Mouse (Mus musculus) cerebellum, adult 2 months (tissue): ENCODE measurements at regions not wholly inside any gene's neighbourhood (a gene's known extent, or its start where the extent isn't known, plus 50 kb on each side); places are given as distances from the start of the nearest gene placed in this dataset.
A peak's percentile ranks its signal among the peaks of the same experiment; 100 is the strongest.

Experiments used
- DNase-seq, 2 experiments: peaks; one replicate each; pipeline ENCODE4 v3.0.0; 2021
- H3K27ac ChIP-seq: fragments of 200-500 bp; 2 replicates; pipeline ENCODE4 v1.5.1; 2012; ENCODE audit warnings: low read length, control low read depth, inconsistent platforms; ENCODE audit not compliant: insufficient read depth
- H3K27me3 ChIP-seq: fragments of 200-500 bp; 2 replicates; pipeline ENCODE4 v1.6.1; 2012; ENCODE audit warnings: inconsistent platforms, mild to moderate bottlenecking, low read length, moderate library complexity; ENCODE audit not compliant: control insufficient read depth, insufficient read depth
- H3K4me1 ChIP-seq: fragments of 200-500 bp; 2 replicates; pipeline ENCODE4 v1.6.1; 2011; ENCODE audit warnings: low read length; ENCODE audit not compliant: control insufficient read depth, insufficient read depth
- H3K4me3 ChIP-seq: fragments of 200-500 bp; replicated peaks from 2 replicates; pipeline ENCODE3; 2011; ENCODE audit warnings: mild to moderate bottlenecking, low read depth, low read length, control low read depth; ENCODE audit not compliant: insufficient read depth
- CTCF ChIP-seq: fragments of 200-500 bp; IDR thresholded peaks from 2 replicates; pipeline ENCODE4 v1.5.1; 2011; ENCODE audit warnings: low read depth, mild to moderate bottlenecking, control low read depth, low read length, moderate library complexity, borderline replicate concordance; ENCODE audit not compliant: insufficient read depth
- POLR2A ChIP-seq: fragments of 200-500 bp; IDR thresholded peaks from 2 replicates; pipeline ENCODE4 v1.6.1; 2011; ENCODE audit warnings: low read length, control low read depth, borderline replicate concordance; ENCODE audit not compliant: insufficient read depth
- WGBS: fragments of 180-500 bp; shearing (Covaris S2); methylation state at CpG from one replicate; pipeline ENCODE4 v1.1.7; 2018; 5-methylcytosine and 5-hydroxymethylcytosine counted together

- TF ChIP-seq CTCF = no peak
- TF ChIP-seq POLR2A = no peak
- Histone ChIP-seq H3K27me3 (no peaks in the 10 kb centered on the region), H3K27ac (no peak overlapping the region), H3K4me1 (peaks cover 17% of the 10 kb centered on the region), H3K4me3 (no peak overlapping the region)
- DNase-seq = no peak
- WGBS = 83% methylated on average over 4 of the region's 4 CpGs
Observed at GRCm38 (mm10) chr12:79945899-79946298, 166.9 kb downstream of the Zfp36l1 start.

GRCm38 (mm10) chr12:79944714-79945493 lies 167.9 kb downstream of the Zfp36l1 start:
- H3K4me3 ChIP-seq = no peak overlapping the region
- 65% methylated on average over 6 of the region's 6 CpGs for WGBS

GRCm38 (mm10) chr12:79944090-79944489 lies 168.7 kb downstream of the Zfp36l1 start:
- WGBS = 96% methylated on average over 10 of the region's 10 CpGs
- TF ChIP-seq CTCF (no peak), POLR2A (no peak)
- Histone ChIP-seq H3K4me1 (peaks cover 17% of the 10 kb centered on the region), H3K27ac (no peak overlapping the region), H3K27me3 (no peaks in the 10 kb centered on the region), H3K4me3 (no peak overlapping the region)
- no peak for DNase-seq

More at GRCm38 (mm10) chr12:79944714-79945493, 167.9 kb downstream of the Zfp36l1 start:
- Histone ChIP-seq H3K4me1 (peaks cover 17% of the 10 kb centered on the region), H3K27ac (no peak overlapping the region), H3K27me3 (no peaks in the 10 kb centered on the region)
- no peak for TF ChIP-seq CTCF
- no peak for TF ChIP-seq POLR2A
- DNase-seq = no peak

DNA sequence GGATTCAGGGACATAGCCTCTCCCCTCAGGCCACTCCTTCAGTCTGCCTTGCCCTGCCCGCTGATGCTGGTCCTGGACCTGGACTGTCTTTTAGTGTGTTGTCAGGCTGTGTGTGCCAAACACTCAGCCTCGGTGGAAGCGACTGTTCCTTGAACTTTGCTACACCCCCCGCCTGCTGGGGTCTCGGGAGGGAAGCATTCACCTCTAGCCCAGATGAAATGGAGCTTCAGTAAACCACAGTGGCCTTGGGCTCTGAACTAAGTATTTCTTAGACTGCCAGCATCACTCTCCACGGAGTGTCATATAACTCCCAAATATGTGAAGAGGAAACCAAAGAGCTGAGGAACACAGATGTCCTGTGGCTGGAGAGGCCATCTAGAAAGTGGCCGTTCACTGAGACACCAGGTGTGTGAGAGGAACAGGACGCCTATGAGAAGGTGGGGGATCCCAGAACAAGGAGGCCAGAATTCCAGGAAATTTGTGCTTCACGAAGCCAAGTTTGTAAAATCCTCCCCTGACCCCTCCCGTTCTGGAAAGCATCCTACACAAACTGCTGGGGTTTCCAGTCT lies 170.2 kb downstream of the Zfp36l1 start:
- H3K27ac ChIP-seq = no peak overlapping the region
- 77% methylated on average over 10 of the region's 10 CpGs for WGBS

GRCm38 (mm10) chr12:79941828-79942227 lies 171.0 kb downstream of the Zfp36l1 start:
- H3K4me3 ChIP-seq = no peak overlapping the region
- H3K27me3 ChIP-seq = no peaks in the 10 kb centered on the region
- H3K27ac ChIP-seq = no peak overlapping the region
- WGBS = 84% methylated on average over 3 of the region's 3 CpGs
- no peak for DNase-seq
- TF ChIP-seq CTCF (no peak), POLR2A (no peak)
- H3K4me1 ChIP-seq = peaks cover 17% of the 10 kb centered on the region

More for the DNA sequence above, 170.2 kb downstream of the Zfp36l1 start:
- no peak for TF ChIP-seq CTCF
- TF ChIP-seq POLR2A = no peak
- H3K27me3 ChIP-seq = no peaks in the 10 kb centered on the region
- no peak for DNase-seq
- H3K4me1 ChIP-seq = peaks cover 17% of the 10 kb centered on the region
- H3K4me3 ChIP-seq = no peak overlapping the region

DNA sequence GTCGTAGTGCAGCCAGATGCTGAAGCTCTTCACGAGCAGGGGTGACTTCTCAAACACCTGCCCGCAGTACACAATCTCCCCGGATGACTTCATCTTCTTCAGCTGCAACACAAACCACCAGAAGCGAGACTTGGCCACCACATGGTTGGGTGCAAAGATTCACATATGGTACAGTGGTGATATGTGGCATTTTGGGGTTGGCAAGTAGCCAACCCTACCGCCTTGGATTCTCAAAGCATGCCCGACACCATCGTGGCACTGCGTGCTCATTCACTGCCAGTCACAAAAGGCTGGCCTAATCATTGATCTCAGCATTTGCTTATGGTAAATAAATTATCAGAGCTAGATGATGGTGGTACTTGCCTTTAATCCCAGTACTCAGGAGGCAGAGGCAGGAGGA lies 173.4 kb downstream of the Zfp36l1 start:
- DNase-seq = no peak
- 78% methylated on average over 9 of the region's 9 CpGs for WGBS
- TF ChIP-seq CTCF (no peak), POLR2A (no peak)
- H3K27ac ChIP-seq = no peak overlapping the region
- H3K27me3 ChIP-seq = no peaks in the 10 kb centered on the region
- H3K4me1 ChIP-seq = no peaks in the 10 kb centered on the region
- H3K4me3 ChIP-seq = no peak overlapping the region

DNA sequence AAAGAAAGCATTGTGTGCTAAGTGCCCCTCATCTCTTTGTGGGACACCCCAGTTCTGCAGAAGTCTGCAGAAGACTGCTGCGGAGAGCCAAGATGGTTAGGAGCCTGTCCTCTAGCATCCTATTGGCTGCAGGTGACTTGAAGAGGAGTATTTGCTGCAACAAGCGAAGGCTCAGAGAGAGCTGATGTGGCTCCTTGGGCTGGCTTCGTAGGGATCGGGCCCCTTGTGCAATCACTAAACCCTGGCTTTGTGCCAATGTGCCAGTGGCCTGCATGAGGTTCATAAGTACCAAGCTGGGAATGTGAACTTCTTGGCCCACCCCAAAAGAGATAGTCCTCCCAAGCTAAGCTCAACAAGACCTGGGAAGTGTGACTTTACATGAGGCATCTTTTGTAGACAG lies 174.9 kb downstream of the Zfp36l1 start:
- Histone ChIP-seq H3K27ac (no peak overlapping the region), H3K4me3 (no peak overlapping the region), H3K4me1 (no peaks in the 10 kb centered on the region), H3K27me3 (no peaks in the 10 kb centered on the region; the same call in 1 of the 2 replicates)
- TF ChIP-seq CTCF (no peak), POLR2A (no peak)
- DNase-seq = no peak
- 80% methylated on average over 4 of the region's 4 CpGs for WGBS

DNA sequence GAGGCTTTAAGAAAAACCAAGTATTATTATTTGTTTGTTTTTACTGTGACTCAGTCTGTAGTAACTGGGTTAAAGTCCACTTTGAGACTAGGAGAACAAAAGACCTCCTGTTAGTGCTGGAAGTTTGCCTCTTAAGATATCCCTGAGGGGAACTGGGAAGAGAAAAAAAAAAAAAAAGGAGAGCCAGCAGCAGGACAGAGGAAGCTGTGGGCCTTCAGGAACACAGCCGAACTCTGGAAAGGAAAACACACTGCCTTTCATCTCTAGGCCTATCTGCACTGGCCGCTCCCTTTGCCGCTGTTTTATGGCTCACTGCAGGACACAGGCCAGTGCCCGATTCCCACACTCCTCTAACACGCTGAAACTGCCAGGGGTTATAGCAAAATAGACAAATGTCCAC lies 176.1 kb downstream of the Zfp36l1 start:
- TF ChIP-seq POLR2A = no peak
- no peak for TF ChIP-seq CTCF
- Histone ChIP-seq H3K4me3 (no peak overlapping the region), H3K4me1 (no peaks in the 10 kb centered on the region), H3K27ac (no peak overlapping the region), H3K27me3 (no peaks in the 10 kb centered on the region; the same call in 1 of the 2 replicates)
- peak in 1 of 2 experiments; percentile 9 for DNase-seq
- 57% methylated on average over 5 of the region's 5 CpGs for WGBS
